Mouse (Mus musculus) forebrain, embryonic 15.5 days (tissue): ENCODE results near the gene Bst1. TPM values are rescaled to one million over a fixed set of nuclear protein-coding genes. Genes with fewer than 3 reads are reported as not detected.

Experiments
- ATAC-seq: fragments of 200-750 bp; cut with Nextera tagmentation; replicated peaks from 2 replicates; pipeline ENCODE4 v1.8.0; 2017; ENCODE audit warnings: mild to moderate bottlenecking, moderate TSS enrichment, moderate library complexity
- H3K27ac ChIP-seq: fragments of 300-500 bp; sonication (generic); replicated peaks from 2 replicates; pipeline ENCODE4 v1.5.1; 2015; ENCODE audit warnings: mild to moderate bottlenecking, inconsistent platforms
- H3K27me3 ChIP-seq: fragments of 300-500 bp; sonication (generic); 2 replicates; pipeline ENCODE4 v1.6.1; 2015; ENCODE audit warnings: inconsistent platforms
- H3K36me3 ChIP-seq: fragments of 300-500 bp; sonication (generic); 2 replicates; pipeline ENCODE4 v1.6.1; 2015; ENCODE audit warnings: mild to moderate bottlenecking, inconsistent platforms
- H3K4me1 ChIP-seq: fragments of 300-500 bp; sonication (generic); 2 replicates; pipeline ENCODE4 v1.6.1; 2015; ENCODE audit warnings: inconsistent platforms
- H3K4me2 ChIP-seq: fragments of 300-500 bp; sonication (generic); replicated peaks from 2 replicates; pipeline ENCODE4 v1.6.1; 2015; ENCODE audit warnings: mild to moderate bottlenecking, inconsistent platforms
- H3K4me3 ChIP-seq: fragments of 300-500 bp; sonication (generic); 2 replicates; pipeline ENCODE4 v1.5.1; 2015; ENCODE audit warnings: mild to moderate bottlenecking, inconsistent platforms
- H3K9ac ChIP-seq: fragments of 300-500 bp; sonication (generic); replicated peaks from 2 replicates; pipeline ENCODE4 v1.6.1; 2015; ENCODE audit warnings: mild to moderate bottlenecking, inconsistent platforms
- H3K9me3 ChIP-seq: fragments of 300-500 bp; sonication (generic); 2 replicates; pipeline ENCODE4 v1.6.1; 2016; ENCODE audit warnings: inconsistent platforms
- WGBS: fragments of 180-500 bp; shearing (Covaris S2); methylation state at CpG from one replicate; pipeline ENCODE4 v1.1.7; 2015; ENCODE audit warnings: mixed read lengths; 5-methylcytosine and 5-hydroxymethylcytosine counted together
- polyA plus RNA-seq: library from polyadenylated mRNA; unstranded; fragments of >200 nt; fragmentation: Nextera tagmentation; extraction: Ambion mirVana; gene quantifications from 2 replicates; pipeline ENCODE4 v1.2.1, GENCODE M21; 2015

Bst1 gene
- polyA plus RNA-seq, 1 experiment from 2014 or later = not detected

GRCm38 (mm10) chr5:43868253-43868652, 49.6 kb downstream of the Bst1 start, which contains the start of gene Cd38:
Gene Cd38, plus strand, starts transcription at chr5:43868553.
- Histone ChIP-seq H3K4me1 (peaks cover 8% of the 10 kb centered on the region), H3K9me3 (no peaks in the 10 kb centered on the region), H3K4me3 (peak within 1 kb of the TSS; percentile 30), H3K27ac (no peak within 1 kb of the TSS), H3K9ac (peak within 1 kb of the TSS; percentile 22; the same call in 1 of the 2 replicates), H3K27me3 (no peaks in the 10 kb centered on the region), H3K4me2 (peak within 1 kb of the TSS; percentile 58), H3K36me3 (no peaks in the 10 kb centered on the region)
- no peak for ATAC-seq

DNA sequence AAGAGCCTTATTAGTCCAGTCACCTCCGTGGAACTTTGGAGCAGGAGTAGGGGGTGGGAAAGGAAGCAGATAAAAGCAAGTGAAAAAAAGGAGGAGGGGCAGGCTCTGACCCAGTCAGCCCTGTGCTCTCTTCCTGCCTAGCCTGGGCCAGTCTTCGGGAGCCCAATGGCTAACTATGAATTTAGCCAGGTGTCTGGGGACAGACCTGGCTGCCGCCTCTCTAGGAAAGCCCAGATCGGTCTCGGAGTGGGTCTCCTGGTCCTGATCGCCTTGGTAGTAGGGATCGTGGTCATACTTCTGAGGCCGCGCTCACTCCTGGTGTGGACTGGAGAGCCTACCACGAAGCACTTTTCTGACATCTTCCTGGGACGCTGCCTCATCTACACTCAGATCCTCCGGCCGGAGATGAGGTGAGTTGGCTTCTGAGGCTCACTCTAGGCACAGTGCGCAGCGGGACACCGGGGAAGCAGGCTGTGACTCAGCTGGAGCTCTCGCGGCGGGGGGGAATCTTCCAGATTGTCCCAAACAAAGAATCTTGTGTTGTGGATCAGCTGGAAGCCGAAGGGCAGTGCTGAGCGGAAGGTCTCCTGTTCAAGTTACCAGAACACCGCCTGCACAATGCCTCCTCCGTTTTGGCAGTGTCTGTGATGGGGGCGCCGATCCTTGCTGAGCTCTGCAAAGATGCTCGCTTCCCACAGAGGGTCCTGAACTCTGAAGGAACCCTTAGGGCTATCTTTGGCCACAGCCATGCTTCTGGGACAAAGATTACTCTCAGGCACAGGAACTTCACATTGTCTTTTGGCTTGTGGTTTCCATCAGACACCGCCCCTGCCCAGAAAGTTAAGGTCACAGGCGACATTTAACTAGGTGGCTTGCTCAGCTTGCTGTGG, 50.3 kb downstream of the Bst1 start:
- ATAC-seq = 0 out of 2 replicates have a peak, but pooled peaks have one; percentile 35
- WGBS = 4% methylated on average over 28 of the region's 28 CpGs
- peaks cover 8% of the 10 kb centered on the region for H3K4me1 ChIP-seq

GRCm38 (mm10) chr5:43871845-43872244, 53.2 kb downstream of the Bst1 start:
- H3K4me1 ChIP-seq = peaks cover 8% of the 10 kb centered on the region
- H3K27me3 ChIP-seq = no peaks in the 10 kb centered on the region
- no peak for ATAC-seq
- no peaks in the 10 kb centered on the region for H3K9me3 ChIP-seq
- H3K4me3 ChIP-seq = no peak overlapping the region
- no peak overlapping the region for H3K9ac ChIP-seq
- no peak overlapping the region for H3K27ac ChIP-seq
- WGBS = 78% methylated on average over 1 of the region's 1 CpGs
- H3K36me3 ChIP-seq = no peaks in the 10 kb centered on the region
- H3K4me2 ChIP-seq = no peak overlapping the region

More for the DNA sequence above, 50.3 kb downstream of the Bst1 start:
- H3K36me3 ChIP-seq = no peaks in the 10 kb centered on the region
- peak overlapping the region; percentile 58 for H3K4me2 ChIP-seq
- H3K9ac ChIP-seq = peak overlapping the region; percentile 22; the same call in 1 of the 2 replicates
- peak overlapping the region; percentile 30 for H3K4me3 ChIP-seq
- H3K9me3 ChIP-seq = no peaks in the 10 kb centered on the region
- no peak overlapping the region for H3K27ac ChIP-seq
- H3K27me3 ChIP-seq = no peaks in the 10 kb centered on the region

DNA sequence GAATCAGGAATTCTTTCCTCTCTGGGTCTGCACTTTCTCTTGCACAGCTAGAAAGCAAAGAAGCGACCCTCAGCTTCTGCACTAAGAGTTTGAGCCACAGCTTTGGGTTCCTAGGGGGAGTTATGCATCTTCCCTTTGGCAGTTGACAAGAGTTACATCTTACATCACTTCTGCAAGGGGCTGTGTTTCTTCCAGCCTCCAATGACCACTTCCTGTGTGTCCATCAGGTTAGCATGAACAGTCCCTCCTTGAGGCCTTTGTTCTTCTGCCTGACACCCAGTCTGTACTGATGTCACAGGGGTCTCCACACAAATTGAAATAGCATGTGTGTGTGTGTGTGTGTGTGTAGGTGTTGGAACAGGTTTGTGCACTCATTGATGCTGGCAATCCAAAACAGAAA, 54.0 kb downstream of the Bst1 start:
- Histone ChIP-seq H3K9ac (no peak overlapping the region), H3K4me2 (no peak overlapping the region), H3K27ac (no peak overlapping the region), H3K4me3 (no peak overlapping the region), H3K4me1 (peaks cover 8% of the 10 kb centered on the region), H3K27me3 (no peaks in the 10 kb centered on the region), H3K36me3 (no peaks in the 10 kb centered on the region), H3K9me3 (no peaks in the 10 kb centered on the region)
- 72% methylated on average over 1 of the region's 1 CpGs for WGBS
- no peak for ATAC-seq

DNA sequence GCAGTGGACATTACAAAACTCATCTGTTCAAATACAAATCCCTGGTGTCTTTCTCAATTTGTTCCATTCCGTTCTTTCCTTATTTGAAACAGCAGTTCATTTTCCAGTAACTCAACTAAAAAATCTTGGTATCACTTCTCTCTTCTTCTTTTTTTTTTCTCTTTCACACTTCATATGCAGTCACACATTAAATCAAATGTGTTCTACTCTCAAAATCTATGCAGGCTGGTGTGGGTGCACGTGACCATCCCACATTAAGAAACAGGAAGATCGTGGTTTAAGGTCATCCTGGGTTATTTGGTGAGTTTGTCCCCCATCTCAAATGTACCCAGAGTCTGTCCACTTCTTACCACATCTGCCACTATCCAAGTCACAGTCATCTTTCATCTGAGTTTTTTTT, 63.3 kb downstream of the Bst1 start:
- Histone ChIP-seq H3K9me3 (no peaks in the 10 kb centered on the region), H3K27me3 (no peaks in the 10 kb centered on the region), H3K9ac (no peak overlapping the region), H3K27ac (no peak overlapping the region), H3K4me2 (no peak overlapping the region), H3K4me3 (no peak overlapping the region), H3K36me3 (no peaks in the 10 kb centered on the region), H3K4me1 (no peaks in the 10 kb centered on the region)
- WGBS = 87% methylated on average over 3 of the region's 3 CpGs
- ATAC-seq = no peak

- no peak overlapping the region for H3K4me3 ChIP-seq
- no peak overlapping the region for H3K27ac ChIP-seq
- H3K9ac ChIP-seq = no peak overlapping the region
- no peaks in the 10 kb centered on the region for H3K9me3 ChIP-seq
- no peaks in the 10 kb centered on the region for H3K36me3 ChIP-seq
- H3K4me1 ChIP-seq = no peaks in the 10 kb centered on the region
- ATAC-seq = no peak
- 22% methylated on average over 3 of the region's 3 CpGs for WGBS
- H3K27me3 ChIP-seq = no peaks in the 10 kb centered on the region
- H3K4me2 ChIP-seq = no peak overlapping the region
Measured at GRCm38 (mm10) chr5:43885060-43885820, 66.6 kb downstream of the Bst1 start.

DNA sequence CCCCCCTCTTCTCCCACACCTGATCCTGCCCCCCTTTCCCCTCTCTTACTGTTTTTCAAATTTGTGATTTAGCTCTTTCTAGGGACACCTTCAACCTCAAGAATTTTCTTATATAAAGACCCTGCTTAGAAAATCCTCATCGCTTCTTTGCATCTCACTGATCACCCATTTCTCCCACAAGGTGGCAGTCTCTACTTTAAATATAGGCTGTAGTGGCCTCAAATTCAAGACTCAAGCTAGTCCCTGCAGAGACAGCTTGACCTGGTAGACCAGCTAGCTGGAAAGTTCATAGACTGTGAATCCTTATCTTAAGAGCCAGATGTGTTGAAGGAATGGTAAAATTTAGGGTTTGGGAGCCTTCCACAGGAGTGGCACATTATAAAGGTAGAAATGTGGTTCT, 73.7 kb downstream of the Bst1 start:
- no peak overlapping the region for H3K27ac ChIP-seq
- H3K27me3 ChIP-seq = no peaks in the 10 kb centered on the region
- H3K4me2 ChIP-seq = no peak overlapping the region
- ATAC-seq = no peak
- 9% methylated on average over 1 of the region's 1 CpGs for WGBS
- no peaks in the 10 kb centered on the region for H3K9me3 ChIP-seq
- H3K4me1 ChIP-seq = no peaks in the 10 kb centered on the region
- no peak overlapping the region for H3K9ac ChIP-seq
- H3K36me3 ChIP-seq = no peaks in the 10 kb centered on the region
- no peak overlapping the region for H3K4me3 ChIP-seq

Other genes with a start within 250 kb of the Bst1 start
- 7.5 and 7.9 TPM in 2 replicates for gene Cc2d2a, start 156.5 kb upstream of the Bst1 start, polyA plus RNA-seq
- gene Fbxl5, start 2.8 kb downstream of the Bst1 start, polyA plus RNA-seq = 71.9 and 75.7 TPM in 2 replicates
- 1.6 and 1.8 TPM in 2 replicates for gene Cd38, start 49.7 kb downstream of the Bst1 start, polyA plus RNA-seq
- 0.47 TPM in 1 of 2 replicates, not detected in the other for gene Gm7879, start 94.3 kb downstream of the Bst1 start, polyA plus RNA-seq
- 5.4 and 6.1 TPM in 2 replicates for gene Fgfbp1, start 162.9 kb downstream of the Bst1 start, polyA plus RNA-seq